Mouse (Mus musculus): ENCODE measurements around the gene AI837181.
A peak's percentile ranks its signal among the peaks of the same experiment; 100 is the strongest.
"Not testable (repeated sequence)": the region's sequence is repeated elsewhere in the genome, so short reads cannot be mapped to it uniquely, and the experiment has no call there.

AI837181 gene

GRCm38 (mm10) chr19:5424782-5425741 lies at the start of gene AI837181, which contains the start of gene Drap1:
Gene AI837181, plus strand, starts transcription at chr19:5425144.
Gene Drap1, minus strand, starts transcription at chr19:5424979.
- DNase-seq (ENCODE audit: low read depth, low spot score): peak; percentile 95

DNA sequence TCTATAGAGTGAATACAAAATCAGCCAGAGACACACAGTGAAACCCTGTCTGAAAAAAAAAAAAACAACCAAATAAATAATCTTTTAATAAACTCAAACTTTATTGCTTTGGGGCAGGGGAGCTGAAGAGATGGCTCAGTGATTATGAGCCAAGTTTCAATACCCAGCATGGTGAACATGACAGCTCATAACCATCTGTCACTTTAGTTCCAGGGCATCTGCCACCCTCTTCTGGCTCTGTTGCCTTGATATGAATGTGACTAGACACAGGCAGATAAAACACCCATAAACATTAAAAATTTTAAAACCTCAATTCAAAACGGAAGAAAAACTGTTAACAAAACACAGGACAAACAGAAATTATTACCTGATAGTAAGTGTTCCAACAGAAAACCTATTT lies 47.5 kb upstream of the AI837181 start:
- DNase-seq (ENCODE audit: low read depth, low spot score): no peak

DNA sequence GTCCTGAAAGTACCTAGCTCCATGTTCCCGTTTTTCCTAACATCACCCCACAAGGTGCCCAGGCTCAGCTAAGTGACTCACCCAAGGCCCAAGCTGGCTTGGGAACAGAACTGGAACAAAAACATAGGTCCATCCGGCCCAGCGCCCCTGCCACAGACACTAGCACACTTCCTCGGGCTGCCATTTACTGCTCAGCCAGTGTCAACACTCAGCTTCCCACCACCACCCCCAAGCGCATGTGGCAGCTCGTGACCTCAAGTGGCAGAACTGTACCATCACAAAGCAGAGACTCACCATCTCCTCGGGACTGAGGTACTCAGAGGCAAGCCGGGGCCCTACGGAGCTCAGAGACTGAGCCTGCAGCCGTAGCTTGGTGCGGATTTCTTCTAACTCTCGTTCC lies 41.6 kb upstream of the AI837181 start:
- no peak for DNase-seq (ENCODE audit: low read depth, low spot score)

DNA sequence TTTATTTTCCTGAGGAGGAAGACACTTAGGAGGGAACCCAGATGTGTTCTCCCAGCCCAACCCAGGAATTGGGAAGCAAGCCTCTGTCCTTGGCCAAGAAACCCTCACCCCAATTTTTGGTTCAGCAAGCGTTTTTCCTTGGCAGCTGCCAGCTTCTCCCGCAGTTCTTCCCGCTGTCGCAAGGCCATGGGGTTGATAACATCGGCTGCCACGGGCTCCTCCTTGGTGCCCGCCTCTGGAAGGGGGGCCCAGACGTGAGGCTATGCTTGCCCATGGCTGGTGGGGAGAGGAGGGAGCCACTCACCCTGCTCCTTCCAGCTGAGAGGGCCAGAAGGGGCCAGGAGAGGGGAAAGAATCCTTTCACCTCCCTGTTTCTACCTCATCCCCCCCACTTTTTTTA lies 40.2 kb upstream of the AI837181 start:
- no peak for DNase-seq (ENCODE audit: low read depth, low spot score)

DNA sequence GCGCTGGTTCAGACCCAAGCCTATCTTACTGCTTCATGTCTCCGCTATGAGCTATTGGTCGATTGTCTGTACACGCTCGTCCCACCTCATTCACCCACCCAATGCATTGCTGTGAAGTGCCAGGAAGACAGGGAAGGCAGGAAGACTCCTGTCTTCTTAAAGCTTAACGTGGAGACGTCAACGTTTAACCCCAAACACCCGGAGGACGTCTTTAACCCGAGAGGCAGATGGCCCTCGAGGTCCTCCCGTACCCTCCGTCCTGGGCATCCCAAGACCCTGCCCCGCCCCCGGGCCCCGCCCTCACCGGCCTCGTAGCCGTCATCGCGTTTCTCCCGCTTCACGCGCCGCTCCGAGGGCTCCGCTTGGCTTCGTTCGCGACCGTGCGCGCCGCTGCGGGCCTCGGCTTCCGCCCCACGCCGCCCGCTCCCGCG lies 36.9 kb upstream of the AI837181 start:
- no peak for DNase-seq (ENCODE audit: low read depth, low spot score)

GRCm38 (mm10) chr19:5388588-5389242 lies 36.2 kb upstream of the AI837181 start, which contains the start of gene Sart1:
Gene Sart1, minus strand, starts transcription at chr19:5388703.
- peak; percentile 94 for DNase-seq (ENCODE audit: low read depth, low spot score)

DNA sequence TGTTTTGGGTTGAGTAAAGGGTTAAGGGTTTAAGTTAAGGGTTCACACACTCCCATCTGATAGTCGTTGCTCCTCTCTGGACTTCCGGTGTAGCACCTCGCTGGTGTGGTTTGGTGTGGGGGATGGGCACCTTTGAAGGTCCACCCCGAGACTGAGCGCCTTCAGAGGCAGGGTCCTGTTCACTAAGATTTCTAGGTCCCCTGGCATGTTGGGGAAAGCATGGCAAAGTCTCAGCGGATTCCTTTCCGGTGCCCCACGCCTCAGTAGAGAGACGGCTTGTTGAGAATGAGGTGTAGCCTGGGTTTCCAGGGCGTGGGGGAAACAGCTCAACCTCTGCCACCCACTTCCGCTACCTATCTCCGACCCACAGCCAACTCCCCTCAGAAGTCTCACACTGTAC lies 35.3 kb upstream of the AI837181 start:
- no peak for DNase-seq (ENCODE audit: low read depth, low spot score)

DNA sequence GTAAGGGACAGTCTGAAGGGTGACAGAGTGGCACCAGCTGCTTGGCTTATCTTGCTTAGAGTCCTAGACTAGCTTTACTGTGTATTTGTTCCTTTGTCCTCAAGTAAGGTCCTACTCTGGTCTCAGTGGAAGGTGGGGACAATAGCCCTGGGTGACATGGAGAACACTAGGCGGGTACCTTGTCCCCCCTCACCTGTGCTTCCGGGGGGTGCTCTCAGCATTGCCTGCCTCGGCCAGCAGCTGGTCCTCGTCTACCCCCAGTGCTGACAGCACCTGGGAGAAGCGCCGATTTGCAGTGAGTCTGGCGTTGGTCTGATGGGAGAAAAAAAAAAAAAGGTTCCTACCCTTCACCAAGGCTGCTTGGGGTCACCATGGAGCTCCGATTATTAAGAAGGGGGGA lies 34.5 kb upstream of the AI837181 start:
- DNase-seq (ENCODE audit: low read depth, low spot score): no peak

DNA sequence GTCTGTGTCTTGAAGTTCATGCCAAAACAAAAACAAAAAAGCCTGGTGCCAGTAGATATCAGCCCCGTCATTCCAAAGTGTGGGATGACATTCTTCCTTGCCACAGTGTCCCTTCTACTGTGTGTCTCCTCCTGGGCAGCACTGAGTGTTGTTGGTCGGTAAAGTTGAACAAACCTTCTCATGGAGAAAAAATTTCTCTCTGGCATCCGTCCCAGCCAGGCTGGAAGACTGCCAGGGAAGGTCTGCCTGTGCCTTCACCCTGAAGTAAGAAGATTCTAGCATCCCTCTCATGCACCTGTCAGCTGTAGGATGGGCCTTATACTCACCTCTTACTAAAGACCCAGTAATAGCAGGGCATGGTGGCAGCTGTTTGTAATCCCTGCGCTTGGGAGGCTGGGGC lies 32.1 kb upstream of the AI837181 start:
- DNase-seq (ENCODE audit: low read depth, low spot score): no peak

DNA sequence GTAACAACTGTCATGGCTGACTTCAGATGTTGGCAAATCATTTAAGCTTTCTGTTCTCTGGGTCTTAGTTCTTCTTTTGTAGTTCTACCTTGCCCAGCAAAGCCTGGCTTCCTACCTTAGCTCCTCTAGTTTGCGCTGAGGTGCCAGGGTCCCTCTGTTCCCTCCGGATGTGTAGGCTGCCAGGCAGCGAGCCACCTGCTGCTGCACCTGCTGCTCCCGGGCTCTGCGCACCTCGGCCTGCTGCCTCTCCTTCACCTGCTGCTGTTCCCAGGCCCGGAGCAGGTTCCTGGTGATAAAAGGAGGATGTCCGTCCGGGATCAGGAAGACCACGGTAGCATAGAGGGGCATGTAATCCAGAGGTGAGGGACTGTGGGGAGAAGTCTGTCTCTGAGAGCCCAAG lies 30.8 kb upstream of the AI837181 start:
- DNase-seq (ENCODE audit: low read depth, low spot score): no peak

- no peak for DNase-seq (ENCODE audit: low read depth, low spot score)
Measured at GRCm38 (mm10) chr19:5395371-5395770, 29.6 kb upstream of the AI837181 start.

- not testable (repeated sequence) for DNase-seq (ENCODE audit: low read depth, low spot score)
Measured at GRCm38 (mm10) chr19:5401073-5401472, 23.9 kb upstream of the AI837181 start.

- no peak for DNase-seq (ENCODE audit: low read depth, low spot score)
Measured at GRCm38 (mm10) chr19:5402293-5402692, 22.7 kb upstream of the AI837181 start, which contains the start of gene Tsga10ip. Gene Tsga10ip, minus strand, starts transcription at chr19:5402526.

- no peak for DNase-seq (ENCODE audit: low read depth, low spot score)
Measured at GRCm38 (mm10) chr19:5405924-5406323, 19.0 kb upstream of the AI837181 start.

- DNase-seq (ENCODE audit: low read depth, low spot score): peak; percentile 33
Measured at GRCm38 (mm10) chr19:5406531-5407126, 18.3 kb upstream of the AI837181 start.

GRCm38 (mm10) chr19:5407133-5407532 lies 17.8 kb upstream of the AI837181 start:
- DNase-seq (ENCODE audit: low read depth, low spot score): peak; percentile 58

GRCm38 (mm10) chr19:5408057-5409001 lies 16.6 kb upstream of the AI837181 start:
- no peak for DNase-seq (ENCODE audit: low read depth, low spot score)

DNA sequence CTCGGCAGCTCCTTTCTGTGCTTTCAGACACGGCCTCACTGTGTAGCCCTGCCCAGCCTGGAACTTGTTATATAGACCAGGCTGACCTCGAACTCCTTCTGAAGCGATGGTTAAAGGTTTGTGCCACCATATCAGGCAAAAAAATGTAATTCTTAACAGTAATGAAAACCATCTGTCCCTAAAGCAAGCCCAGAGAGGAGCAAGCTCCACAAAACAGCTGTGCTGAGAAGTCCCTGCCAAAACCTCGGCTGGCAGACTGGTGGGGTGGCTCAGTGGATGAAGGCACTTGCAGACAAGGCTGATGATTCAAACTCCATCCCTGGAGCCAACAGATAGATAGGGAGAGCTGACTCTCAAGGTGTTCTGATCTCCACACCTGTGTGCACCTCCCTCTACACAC lies 15.9 kb upstream of the AI837181 start:
- DNase-seq (ENCODE audit: low read depth, low spot score): no peak

GRCm38 (mm10) chr19:5410641-5411040 lies 14.3 kb upstream of the AI837181 start:
- DNase-seq (ENCODE audit: low read depth, low spot score): no peak

DNA sequence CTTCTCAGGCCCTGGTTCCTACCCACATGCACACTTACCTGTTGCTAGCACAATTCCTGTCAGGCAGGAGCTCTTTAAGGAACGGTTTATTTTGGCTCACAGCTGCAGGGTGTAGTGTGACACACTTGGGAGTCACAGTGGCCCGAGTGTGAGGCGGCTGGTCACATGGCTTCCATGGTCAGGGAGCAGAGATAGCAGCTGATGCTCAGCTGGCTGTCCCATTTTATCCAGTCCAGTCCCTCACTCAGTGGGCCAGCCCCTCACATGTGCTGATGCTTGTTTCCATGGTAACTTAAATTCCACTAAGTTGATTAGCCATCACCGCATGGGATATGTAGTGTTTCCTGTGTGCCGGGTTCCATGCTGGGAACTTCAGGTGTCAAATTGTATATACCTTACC lies 13.0 kb upstream of the AI837181 start:
- DNase-seq (ENCODE audit: low read depth, low spot score): no peak

DNA sequence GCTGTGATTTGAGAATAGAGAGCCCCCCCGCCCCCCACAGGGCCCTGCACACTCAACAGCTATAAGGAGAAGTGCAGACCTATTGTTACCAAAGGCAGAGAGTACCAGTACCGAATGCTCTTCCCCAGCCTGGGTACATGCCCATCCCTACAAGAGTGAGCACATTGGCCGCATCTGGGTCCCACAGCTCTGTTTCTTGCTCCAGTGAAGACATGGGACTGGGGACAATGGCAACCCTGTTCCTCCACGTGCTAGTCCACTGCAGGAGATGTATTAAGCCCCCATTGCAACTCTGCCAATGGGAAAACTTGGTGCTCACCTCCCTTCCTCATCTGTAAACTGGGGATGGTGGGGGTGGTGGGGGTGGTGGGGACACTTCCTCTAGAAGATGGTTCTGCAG lies 11.1 kb upstream of the AI837181 start:
- no peak for DNase-seq (ENCODE audit: low read depth, low spot score)

Data from retina, postnatal 7 days (tissue).